Comparison of ENCODE assay signal across 26 mouse cellular contexts in the genomic region with DNA sequence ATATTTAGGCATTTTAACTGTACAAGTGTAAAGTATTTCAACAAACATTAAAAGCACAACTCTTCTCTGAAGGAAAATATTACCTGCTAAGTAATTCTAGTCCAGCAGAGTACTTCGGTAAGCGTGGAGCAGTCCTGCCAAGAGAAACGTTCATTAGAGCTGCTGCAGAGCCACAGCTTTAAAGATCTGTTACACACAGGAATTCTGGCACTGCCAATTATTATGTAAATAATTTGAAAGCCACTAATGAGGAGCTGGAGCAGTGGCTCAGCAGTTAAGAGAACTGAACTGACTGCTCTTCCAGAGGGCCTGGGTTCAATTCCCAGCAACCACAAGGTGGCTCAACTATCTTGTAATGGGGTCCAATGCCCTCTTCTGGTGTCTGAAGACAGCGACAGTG. TPM values are rescaled to one million over a fixed set of nuclear protein-coding genes. Genes with fewer than 3 reads are reported as not detected.
A peak's percentile ranks its signal among the peaks of the same experiment; 100 is the strongest.
DNase-seq lines count a peak whose midpoint lies in the region; ATAC-seq and TF ChIP-seq lines count a peak whose summit lies in the region.
"Had no signal": no experiment of that assay in that cellular context is flagged by ENCODE, and none has a peak within 500 bp of the region (broad histone marks: within the 10 kb centered on the region; RNA-seq: fewer than 3 reads in every experiment).

No protein-coding gene starts in this region.

- H3K9me3 ChIP-seq in forebrain, embryonic 15.5 days = no peaks in the 10 kb centered on the region
- no peaks in the 10 kb centered on the region for H3K9me3 ChIP-seq in forebrain, embryonic 10.5 days
- H3K9me3 ChIP-seq in limb, embryonic 14.5 days (ENCODE audit: control insufficient read depth, low read length) = no peaks in the 10 kb centered on the region
- no peaks in the 10 kb centered on the region for H3K9me3 ChIP-seq in limb, embryonic 10.5 days (replicated peaks)
- H3K9me3 ChIP-seq: heart, embryonic 12.5 days; heart, embryonic 15.5 days; hindbrain, embryonic 10.5 days had no signal

- no peak overlapping the region for H3K27ac ChIP-seq in forebrain, embryonic 15.5 days (replicated peaks)
- H3K27ac ChIP-seq in forebrain, embryonic 10.5 days = no peak overlapping the region
- no peak overlapping the region for H3K27ac ChIP-seq in limb, embryonic 14.5 days (replicated peaks; ENCODE audit: low read depth, low read length)
- no peak overlapping the region for H3K27ac ChIP-seq in limb, embryonic 10.5 days
- H3K27ac ChIP-seq: heart, embryonic 15.5 days; hindbrain, embryonic 10.5 days; hindbrain, embryonic 14.5 days; hindbrain, postnatal 0 days had no signal

- TF ChIP-seq CTCF in brain, embryonic 14.5 days (IDR thresholded peaks at IDR 0.05; ENCODE audit: borderline replicate concordance, extremely low read depth, insufficient read depth, insufficient read length) = no peak

- DNase-seq in forebrain, embryonic 10.5 days (ENCODE audit: extremely low spot score, low spot score) = no peak
- DNase-seq in limb, embryonic 14.5 days (ENCODE audit: low spot score) = peak; percentile 14
- DNase-seq in limb, embryonic 10.5 days (ENCODE audit: low spot score) = no peak
- DNase-seq in Muller cell, postnatal 12 days (ENCODE audit: inconsistent ontology term) = peak; percentile 55
- peak; percentile 88 for DNase-seq in brain, embryonic 14.5 days (ENCODE audit: low read depth)
- DNase-seq in kidney, adult 18-20 months = no peak
- DNase-seq: adrenal gland, adult 8-10 months; adrenal gland, postnatal 25 days; cerebellum, adult 18-20 months; cerebellum, adult 9-10 months; cerebellum, postnatal 14 days; gastrocnemius, postnatal 10 days; gastrocnemius, postnatal 36 days; heart, postnatal 10 days; heart, postnatal 36 days; kidney, adult 2 months had no signal

- 30% methylated on average over 4 of the region's 4 CpGs for WGBS in forebrain, embryonic 15.5 days
- WGBS in forebrain, embryonic 10.5 days = 83% methylated on average over 4 of the region's 4 CpGs
- 78% methylated on average over 4 of the region's 4 CpGs for WGBS in limb, embryonic 14.5 days
- 95% methylated on average over 4 of the region's 4 CpGs for WGBS in limb, embryonic 10.5 days

- 0 out of 2 replicates have a peak, but pooled peaks have one; percentile 51 for ATAC-seq in forebrain, embryonic 15.5 days (replicated peaks)
- ATAC-seq in limb, embryonic 14.5 days (ENCODE audit: low FRiP score, low read depth) = no peak
- ATAC-seq: activated CD4-positive, CD25-positive, alpha-beta regulatory T cell, adult 4 months; CD4-positive, CD25-positive, alpha-beta regulatory T cell, adult 4 months; hindbrain, postnatal 0 days; inflammation-experienced regulatory T-cells, adult 6 months; intestine, embryonic 16.5 days had no signal

- no peak overlapping the region for H3K4me3 ChIP-seq in forebrain, embryonic 15.5 days
- H3K4me3 ChIP-seq in forebrain, embryonic 10.5 days = no peak overlapping the region
- no peak overlapping the region for H3K4me3 ChIP-seq in limb, embryonic 14.5 days (replicated peaks; ENCODE audit: low read length)
- no peak overlapping the region for H3K4me3 ChIP-seq in limb, embryonic 10.5 days
- H3K4me3 ChIP-seq: heart, embryonic 12.5 days; heart, embryonic 15.5 days; hindbrain, embryonic 10.5 days had no signal

- no peak overlapping the region for H3K9ac ChIP-seq in forebrain, embryonic 15.5 days (replicated peaks)
- H3K9ac ChIP-seq in limb, embryonic 14.5 days (ENCODE audit: low read depth, low read length, severe bottlenecking) = no peak overlapping the region
- H3K9ac ChIP-seq: heart, embryonic 12.5 days; heart, embryonic 15.5 days; hindbrain, embryonic 14.5 days had no signal

- TF ChIP-seq POLR2A in limb, embryonic 14.5 days (IDR thresholded peaks at IDR 0.05; ENCODE audit: borderline replicate concordance, extremely low read depth, insufficient read depth, insufficient read length) = no peak
- no peak for TF ChIP-seq POLR2A in brain, embryonic 14.5 days (IDR thresholded peaks at IDR 0.05; ENCODE audit: borderline replicate concordance, extremely low read depth, insufficient read depth, insufficient read length, poor library complexity, severe bottlenecking)

- H3K27me3 ChIP-seq in forebrain, embryonic 15.5 days = no peaks in the 10 kb centered on the region
- H3K27me3 ChIP-seq in forebrain, embryonic 10.5 days (ENCODE audit: poor library complexity, severe bottlenecking) = no peaks in the 10 kb centered on the region
- H3K27me3 ChIP-seq in limb, embryonic 14.5 days (ENCODE audit: control insufficient read depth, insufficient read depth, low read length) = no peaks in the 10 kb centered on the region
- no peaks in the 10 kb centered on the region for H3K27me3 ChIP-seq in limb, embryonic 10.5 days (ENCODE audit: low read depth, poor library complexity, severe bottlenecking)
- H3K27me3 ChIP-seq: heart, embryonic 12.5 days; heart, embryonic 15.5 days had no signal

- H3K4me1 ChIP-seq in forebrain, embryonic 15.5 days = peaks cover 8% of the 10 kb centered on the region
- H3K4me1 ChIP-seq in forebrain, embryonic 10.5 days = peaks cover 3% of the 10 kb centered on the region; the same call in 1 of the 2 replicates
- H3K4me1 ChIP-seq in limb, embryonic 14.5 days (ENCODE audit: control insufficient read depth, insufficient read depth, low read length) = peaks cover 9% of the 10 kb centered on the region
- peaks cover 3% of the 10 kb centered on the region; the same call in 1 of the 2 replicates for H3K4me1 ChIP-seq in limb, embryonic 10.5 days
- H3K4me1 ChIP-seq: heart, embryonic 12.5 days; hindbrain, embryonic 10.5 days had no signal

- no peak overlapping the region for H3K4me2 ChIP-seq in forebrain, embryonic 15.5 days (replicated peaks)
- no peak overlapping the region for H3K4me2 ChIP-seq in limb, embryonic 14.5 days (replicated peaks; ENCODE audit: low read depth, low read length, severe bottlenecking)
- H3K4me2 ChIP-seq: heart, embryonic 12.5 days; heart, embryonic 15.5 days; hindbrain, embryonic 14.5 days had no signal

- H3K36me3 ChIP-seq in forebrain, embryonic 15.5 days = no peaks in the 10 kb centered on the region
- peaks cover 51% of the 10 kb centered on the region for H3K36me3 ChIP-seq in forebrain, embryonic 10.5 days (replicated peaks)
- H3K36me3 ChIP-seq in limb, embryonic 14.5 days (ENCODE audit: control insufficient read depth, insufficient read depth, low read length) = peaks cover 12% of the 10 kb centered on the region; the same call in 1 of the 2 replicates
- H3K36me3 ChIP-seq in limb, embryonic 10.5 days = peaks cover 54% of the 10 kb centered on the region

RNA-seq across cellular contexts. Expression of a gene that starts 10.0 kb away (rescaled TPM):
- 107 and 113 TPM in 2 replicates for polyA plus RNA-seq in forebrain, embryonic 15.5 days (2015; fragmentation: Nextera tagmentation; extraction: Ambion mirVana)
- 81.8 and 89.4 TPM in 2 replicates for polyA plus RNA-seq in forebrain, embryonic 10.5 days (2016; fragmentation: Nextera tagmentation; extraction: Ambion mirVana)
- 57.6 and 58.2 TPM in 2 replicates for polyA plus RNA-seq in limb, embryonic 14.5 days (2012; rRNA removed)
- polyA plus RNA-seq in limb, embryonic 14.5 days (2014; fragmentation: Nextera tagmentation; extraction: Ambion mirVana) = 69.2 and 71.8 TPM in 2 replicates
- 91.3 and 100 TPM in 2 replicates for polyA plus RNA-seq in limb, embryonic 10.5 days (2016; fragmentation: Nextera tagmentation; extraction: Ambion mirVana)
- 120 and 138 TPM in 2 replicates for polyA plus RNA-seq in brain, embryonic 14.5 days (2012; rRNA removed)

Comparison
In these comparisons a context has a peak if more than half of its experiments do, and no peak if none do; other contexts are left out.
1. DNase-seq: peak in limb, embryonic 14.5 days (single experiment), Muller cell, postnatal 12 days (single experiment) and brain, embryonic 14.5 days (single experiment); none in forebrain, embryonic 10.5 days (single experiment), limb, embryonic 10.5 days (single experiment) and kidney, adult 18-20 months (single experiment).